Mouse (Mus musculus) frontal cortex, postnatal 25 days (tissue): Measurements from ENCODE around the gene Mov10l1.

Experiments used
- DNase-seq, 2 experiments: peaks; one replicate each; pipeline ENCODE4 v3.0.0; 2022; ENCODE audit warnings: low spot score in 2 of 2

Gene Mov10l1

DNA sequence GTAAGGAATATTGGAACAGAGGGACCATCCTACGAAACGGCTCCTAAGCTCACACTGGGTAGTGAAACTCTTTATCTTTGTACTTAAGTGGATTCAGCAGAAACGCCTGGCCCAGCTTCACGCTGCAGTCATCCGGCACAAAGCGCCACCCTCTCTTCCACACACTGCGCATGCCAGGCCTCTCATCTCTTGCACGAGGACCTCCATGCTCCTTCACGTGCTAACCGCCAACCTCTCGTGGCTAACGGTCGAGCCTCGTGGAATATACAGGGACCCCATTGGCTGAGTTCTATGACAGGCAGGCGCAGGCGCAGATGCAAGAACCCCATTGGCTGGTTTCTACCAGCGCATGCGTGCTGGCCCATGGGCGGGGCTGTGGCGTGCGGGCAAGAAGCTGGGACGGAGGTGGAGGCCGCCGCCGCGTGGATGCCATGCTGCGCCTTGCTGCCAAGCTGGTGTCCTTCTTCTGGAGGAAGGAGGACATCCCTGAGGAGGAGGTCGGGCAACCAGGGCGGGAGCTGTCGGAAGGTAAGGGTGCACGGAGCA lies at the start of gene Mov10l1:
TSS of gene Mov10l1 (plus strand) at position 376 of the 546 bp plus-strand sequence.
- DNase-seq = no peak

DNA sequence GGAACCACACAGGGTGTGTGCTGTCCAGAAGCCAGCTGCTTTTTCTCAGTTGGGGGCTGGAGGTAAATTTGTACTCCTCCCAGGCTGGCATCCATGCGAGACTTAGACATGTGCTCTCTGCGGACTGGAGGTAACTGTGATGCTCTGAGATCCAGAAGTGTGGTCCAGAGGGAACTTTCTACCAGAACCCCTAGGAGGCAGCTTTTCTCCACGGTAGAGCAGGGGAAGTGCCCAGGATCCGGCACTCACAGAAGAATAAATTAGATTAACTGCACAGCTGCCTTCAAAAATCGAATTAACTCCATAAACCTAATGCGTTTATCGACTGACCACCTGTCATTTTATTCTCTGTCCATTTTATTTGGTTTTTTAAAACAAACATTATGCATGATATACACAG lies 48.6 kb upstream of the Mov10l1 start:
- no peak for DNase-seq

DNA sequence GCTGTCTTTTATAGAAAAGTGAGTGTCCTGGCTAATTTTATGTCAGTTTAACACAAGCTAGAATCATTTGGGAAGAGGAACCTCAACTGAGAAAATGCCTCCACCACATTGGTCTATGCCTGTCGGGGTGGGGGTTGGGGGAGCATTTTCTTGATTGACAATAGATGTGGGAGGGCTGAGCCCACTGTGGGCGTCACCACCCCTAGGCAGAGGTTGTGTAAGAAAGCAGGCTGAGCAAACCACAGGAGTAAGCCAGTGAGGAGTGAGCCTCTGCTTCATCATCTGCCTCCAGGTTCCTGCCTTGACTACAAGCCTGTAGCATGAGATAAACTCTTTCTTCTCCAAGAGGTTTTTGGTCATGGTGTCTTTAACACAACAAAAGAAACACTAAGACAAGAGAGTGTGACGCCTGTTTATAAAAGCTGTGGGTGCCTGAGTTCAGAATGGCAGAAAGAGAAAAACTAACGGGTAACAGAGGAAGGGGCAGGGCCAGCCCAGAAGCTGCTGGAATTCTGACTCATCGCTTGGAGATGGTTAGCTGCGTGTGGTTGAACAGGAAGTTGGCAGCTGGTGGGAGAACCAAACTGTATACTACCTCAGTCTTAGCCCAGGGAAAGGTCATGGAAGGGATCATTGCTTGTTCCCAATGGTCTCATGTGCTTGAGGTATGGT lies 46.0 kb upstream of the Mov10l1 start:
- DNase-seq = no peak

DNA sequence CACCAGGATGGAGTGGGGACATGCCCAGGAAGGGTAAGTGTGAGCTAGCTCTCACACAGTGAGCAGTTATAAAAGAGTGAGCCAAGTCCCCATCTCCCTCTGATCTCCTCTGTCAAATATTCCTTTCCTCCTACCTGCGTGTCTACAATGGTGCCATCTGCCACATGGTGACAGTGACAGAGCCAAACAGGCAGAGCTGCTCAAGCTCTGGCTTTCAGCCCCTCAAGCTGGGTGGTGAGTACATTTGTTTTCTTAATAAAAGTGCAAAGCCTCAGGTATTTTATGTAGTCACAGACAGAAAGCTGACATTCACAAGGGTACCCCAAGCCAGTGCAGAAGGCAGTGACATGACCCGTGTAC lies 45.4 kb upstream of the Mov10l1 start:
- DNase-seq = no peak

DNA sequence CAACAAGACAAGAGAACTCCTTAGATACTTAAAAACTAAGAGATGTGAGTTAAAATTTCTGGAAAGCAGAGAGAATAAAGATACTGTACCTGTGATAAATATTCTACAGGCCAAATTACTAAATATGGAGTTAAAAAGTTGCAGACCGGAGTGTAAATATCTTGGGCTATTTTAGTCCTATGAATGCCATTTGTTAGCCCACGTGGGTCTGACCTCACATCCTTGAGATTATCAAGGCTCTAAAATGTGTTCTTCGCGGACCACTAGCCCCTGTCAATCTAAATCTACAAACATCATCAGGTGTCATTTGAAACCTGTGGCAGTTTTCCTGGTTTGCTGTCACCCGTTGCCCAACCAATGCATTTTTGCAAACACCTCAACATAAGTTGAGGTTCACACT lies 39.9 kb upstream of the Mov10l1 start:
- no peak for DNase-seq

DNA sequence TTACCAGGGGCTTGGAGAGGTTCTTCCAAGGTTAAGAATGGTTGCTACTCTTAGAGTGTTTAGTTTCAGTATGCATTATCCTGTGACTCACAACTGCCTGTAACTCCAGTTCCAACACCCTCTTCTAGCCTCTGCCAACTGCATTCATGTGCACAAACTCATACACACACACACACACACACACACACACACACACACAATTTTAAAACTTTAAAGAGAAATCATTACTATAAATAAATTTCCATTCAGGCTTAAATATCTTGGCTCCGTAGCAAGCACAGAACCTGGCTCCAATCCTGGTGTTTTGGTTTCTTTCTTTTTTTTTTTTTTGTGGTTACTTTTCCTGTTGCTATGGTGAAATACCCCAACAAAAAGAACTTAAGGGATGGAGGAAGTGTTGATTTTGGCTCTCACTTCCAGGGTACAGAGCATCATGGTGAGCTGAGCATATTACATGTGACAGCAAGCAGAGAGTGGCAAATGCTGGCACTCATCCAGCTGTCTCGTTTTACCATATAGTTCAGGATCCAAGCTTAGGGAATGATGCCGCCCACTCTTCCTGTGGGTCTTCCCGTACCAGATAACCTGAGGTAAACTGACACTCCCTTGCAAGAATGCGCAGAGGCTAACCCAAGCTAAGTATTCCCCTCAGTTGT lies 38.7 kb upstream of the Mov10l1 start:
- DNase-seq = no peak

DNA sequence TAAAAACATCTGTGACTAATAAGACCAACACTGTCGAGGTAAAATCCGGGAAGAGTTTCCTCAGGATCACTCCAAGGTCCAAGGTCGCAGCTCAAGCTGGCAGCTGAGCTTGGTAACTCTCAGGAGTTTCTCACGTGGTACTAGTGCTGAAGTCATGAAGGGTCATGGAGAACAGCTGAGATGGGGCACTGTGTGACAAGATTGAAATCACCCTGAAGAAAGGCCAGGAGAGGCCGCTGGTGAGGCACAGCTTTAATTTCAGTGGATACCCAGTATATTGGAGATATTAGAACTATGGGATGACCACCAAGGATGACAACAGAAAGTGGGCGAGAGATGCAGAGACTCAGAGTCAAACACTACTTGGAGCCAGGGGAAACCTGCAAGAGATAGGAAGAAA lies 35.9 kb upstream of the Mov10l1 start:
- no peak for DNase-seq

DNA sequence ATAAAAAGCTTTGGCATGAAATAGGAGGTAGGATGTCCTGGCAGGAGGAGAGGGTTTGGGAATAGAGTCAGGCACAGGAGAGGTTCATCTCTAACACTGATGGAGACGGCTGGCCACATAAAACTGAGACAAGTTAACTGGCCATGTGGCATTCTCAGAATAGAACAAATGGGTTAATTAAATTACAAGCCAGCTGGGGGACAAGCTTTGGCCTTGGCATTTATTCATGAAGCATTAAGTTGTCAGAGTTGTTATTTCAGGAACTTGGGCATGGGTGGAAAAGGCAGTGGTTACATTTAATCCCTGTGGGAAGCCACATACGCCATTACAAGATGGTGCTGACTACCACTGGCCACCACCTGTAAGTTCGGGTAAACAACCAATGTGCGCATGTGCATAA lies 31.5 kb upstream of the Mov10l1 start:
- no peak for DNase-seq

DNA sequence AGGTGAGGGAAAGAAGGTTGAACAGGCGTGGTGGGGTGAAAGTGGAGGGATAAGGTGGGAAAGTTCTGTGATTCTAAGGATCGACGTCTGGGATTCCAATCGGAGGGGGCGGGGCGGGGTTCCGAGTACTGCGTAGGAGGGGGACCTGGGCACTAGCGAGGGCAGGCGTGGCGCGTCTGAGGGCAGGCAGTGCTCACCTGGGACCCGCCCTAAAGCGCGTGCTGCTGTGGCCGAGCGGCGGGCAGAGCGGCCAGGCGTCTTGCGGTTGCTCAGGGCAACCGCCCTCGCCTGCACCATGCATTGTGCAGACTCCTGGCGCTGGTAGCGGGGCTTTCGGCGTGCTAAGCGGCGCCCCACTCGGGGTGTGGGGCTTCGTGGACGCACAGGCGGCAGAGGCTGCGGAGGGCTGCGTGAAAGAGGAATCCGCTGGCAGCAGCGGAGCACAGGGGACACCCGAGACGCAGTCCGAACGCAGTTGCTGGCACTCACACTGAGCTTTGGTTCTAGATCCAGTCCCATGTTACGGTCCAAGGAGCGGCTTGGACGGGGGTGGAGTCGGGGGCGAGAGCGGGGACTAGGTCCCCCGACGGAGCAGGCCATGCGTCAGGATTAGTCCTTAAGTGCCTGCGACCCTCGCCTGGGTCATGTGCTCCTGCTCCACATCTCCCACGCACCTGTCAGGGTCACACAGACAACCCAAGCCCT lies 28.2 kb upstream of the Mov10l1 start, which contains the start of gene Ttll8:
TSS of gene Ttll8 (minus strand) at position 51 of the 705 bp plus-strand sequence.
- no peak for DNase-seq

DNA sequence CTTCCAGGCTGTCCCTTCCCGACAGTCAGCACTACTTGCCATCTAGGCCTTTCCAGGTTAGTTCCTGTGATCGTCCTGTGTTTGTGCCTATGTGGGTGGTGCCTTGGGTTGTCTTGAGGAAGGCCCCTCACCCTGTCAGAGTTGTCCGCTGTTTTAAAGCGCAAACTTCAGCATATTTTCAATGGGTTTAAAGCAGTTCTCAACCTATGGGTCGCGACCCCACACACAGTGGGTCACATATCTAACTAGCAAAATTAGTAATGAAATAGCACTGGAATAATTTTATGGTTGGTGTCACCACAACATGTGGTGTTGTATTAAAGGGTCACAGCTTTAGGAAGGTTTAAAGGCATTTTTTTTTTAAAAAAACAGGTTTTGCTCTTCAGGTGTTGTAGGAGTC lies 27.4 kb upstream of the Mov10l1 start:
- DNase-seq = no peak

DNA sequence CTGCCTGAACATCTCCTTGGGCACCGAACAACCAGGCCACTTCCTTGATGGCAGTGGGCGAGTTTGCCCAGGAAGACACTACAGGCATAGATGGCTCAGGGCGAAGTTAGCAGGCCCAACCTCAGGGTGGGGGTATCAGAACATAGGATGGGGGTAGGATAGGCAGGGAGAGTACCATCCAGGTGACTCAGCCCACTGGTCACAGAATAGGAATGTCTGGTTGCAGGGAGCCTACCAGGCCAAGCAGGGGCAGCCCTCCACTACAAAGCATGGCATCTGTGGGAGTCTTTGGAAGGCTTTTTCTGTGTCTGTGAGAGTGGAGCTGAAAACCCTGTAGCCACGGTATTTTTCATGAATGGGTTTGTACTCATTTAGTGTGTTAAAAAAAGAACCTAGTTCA lies 25.2 kb upstream of the Mov10l1 start:
- DNase-seq = no peak

DNA sequence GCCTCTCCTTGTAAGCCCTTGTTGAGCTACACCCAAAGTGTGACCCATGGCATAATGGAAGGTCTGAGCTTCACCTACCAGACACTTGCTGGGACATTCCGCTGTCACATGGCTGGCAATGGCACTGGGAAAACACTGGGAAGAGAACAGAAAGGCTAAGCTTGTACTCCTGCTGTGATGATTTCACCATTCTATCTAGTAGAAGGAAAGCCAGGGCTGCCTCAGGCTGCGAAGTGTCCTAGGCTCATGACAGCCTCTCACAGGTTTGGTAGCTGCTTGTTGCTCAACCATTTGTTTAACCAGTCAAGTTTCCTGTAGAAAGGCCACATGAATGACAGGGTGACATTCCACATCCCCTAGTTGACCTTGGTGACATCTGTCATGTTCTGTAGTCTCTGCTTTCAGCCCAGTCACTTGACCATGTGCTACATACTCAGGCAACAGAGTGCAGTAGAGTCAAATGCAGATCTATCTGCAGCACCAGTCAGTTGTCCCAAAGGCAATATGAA lies 18.6 kb upstream of the Mov10l1 start:
- no peak for DNase-seq

DNA sequence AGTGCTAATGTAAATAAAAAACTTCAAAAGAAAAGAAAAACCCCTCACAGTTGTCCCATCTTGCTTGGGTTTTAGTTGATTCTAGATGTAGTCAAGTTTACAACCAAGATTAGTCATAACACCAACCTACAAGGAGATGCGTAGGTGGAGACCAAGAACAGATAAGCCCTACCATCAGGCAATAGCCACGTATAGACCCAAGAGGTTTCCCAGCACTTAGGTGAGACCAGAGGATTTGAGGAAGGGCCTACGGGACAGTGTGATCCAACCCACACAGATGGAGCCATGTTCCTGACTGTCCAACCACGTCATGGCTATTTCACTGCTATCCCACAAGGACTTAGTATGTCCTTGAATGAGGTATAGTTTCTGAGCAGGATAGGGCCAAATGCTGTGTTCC lies 10.4 kb upstream of the Mov10l1 start:
- no peak for DNase-seq

DNA sequence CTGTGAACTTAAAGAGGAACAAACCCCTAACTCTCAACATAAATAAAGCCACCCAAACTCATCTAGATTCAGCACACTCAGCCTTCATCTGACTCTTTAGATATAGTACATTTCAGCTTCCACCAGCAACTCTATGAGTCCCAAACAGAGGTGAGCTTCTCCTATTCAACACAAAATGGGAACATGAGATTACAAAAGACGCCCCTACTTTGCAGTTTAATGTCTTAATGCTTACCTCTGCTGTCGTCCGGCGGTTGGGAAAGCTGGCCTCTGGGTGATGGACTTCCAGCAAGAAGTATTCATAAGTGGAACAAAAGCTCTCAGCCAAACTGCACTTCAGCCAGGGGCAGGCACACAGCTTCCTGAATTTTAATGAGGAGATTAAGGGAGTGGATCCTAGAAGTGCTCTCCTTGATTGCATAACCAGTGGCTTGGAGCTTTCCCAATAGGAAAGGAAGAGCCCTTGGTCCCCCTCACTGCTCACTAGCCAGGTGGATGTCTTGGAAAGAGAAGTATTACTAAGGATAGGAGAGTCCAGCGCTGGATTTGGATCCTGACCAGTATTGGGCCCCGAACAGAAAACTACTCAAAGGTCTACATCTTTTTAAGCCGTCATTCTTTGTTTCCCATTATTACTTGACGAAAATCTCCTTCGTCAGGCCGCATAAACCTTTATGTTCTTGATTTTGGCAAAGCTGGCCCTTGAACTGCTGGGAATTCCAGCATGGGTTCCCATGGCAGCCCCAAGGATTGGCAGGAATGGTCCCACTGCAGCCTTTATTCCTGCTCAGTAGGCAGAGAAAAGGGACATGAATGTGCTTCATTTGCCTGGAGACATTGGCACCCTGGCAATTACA lies 4.2 kb upstream of the Mov10l1 start, which contains the start of gene Mlc1:
TSS of gene Mlc1 (minus strand) at position 727 of the 857 bp plus-strand sequence.
- no peak for DNase-seq

DNA sequence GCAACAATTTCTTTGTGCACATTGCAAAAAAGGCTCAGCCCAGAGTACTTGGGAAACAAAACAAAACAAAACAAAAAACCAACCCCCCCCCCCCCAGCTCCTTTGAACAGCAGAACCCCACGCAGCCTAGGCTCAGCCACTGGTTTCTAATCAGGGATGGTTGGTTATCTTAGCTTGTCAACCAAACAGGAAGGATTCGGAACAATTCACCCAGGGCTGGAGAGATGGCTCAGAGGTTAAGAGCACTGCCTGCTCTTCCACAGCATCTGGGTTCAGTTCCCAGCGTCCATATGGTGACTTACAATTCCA lies 3.6 kb upstream of the Mov10l1 start:
- no peak for DNase-seq

DNA sequence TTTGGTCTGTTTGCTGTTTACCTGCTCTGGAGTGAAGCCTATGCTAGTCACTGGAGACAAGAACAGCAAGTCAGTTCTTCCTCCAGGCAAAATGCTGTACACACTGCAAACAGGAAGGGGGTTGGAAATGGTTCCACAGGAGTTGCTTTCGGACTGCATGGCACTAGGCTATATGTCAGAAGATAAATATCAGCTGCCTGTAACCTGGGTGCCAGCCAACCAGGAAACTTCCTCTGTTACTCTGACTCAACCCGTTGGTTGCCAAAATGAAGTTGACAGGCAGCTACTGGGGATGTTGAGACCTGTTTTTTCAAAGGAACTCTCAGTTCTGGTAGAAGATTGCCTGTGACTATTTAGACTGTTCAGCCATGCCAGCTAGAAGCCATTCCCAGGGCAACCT lies 6.5 kb downstream of the Mov10l1 start:
- no peak for DNase-seq

DNA sequence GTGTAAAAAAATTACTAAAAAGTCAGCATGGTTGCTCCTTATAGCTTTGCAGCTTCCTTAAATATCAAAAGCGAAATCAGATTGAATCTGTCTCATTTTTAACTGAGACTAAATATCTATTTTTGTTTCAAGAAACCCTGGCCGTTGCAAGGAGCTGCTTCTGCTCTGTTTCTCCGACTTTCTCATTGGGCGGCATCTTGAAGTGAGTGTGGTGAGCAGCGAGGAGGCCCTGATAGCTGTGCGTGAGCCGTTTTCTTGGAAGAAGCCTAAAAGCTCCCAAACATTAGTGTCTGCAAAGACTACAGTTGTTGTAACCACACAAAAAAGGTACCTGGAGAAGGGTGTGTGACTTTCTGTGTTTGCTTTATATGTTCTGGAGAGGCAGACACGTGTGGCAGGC lies 15.9 kb downstream of the Mov10l1 start:
- no peak for DNase-seq

DNA sequence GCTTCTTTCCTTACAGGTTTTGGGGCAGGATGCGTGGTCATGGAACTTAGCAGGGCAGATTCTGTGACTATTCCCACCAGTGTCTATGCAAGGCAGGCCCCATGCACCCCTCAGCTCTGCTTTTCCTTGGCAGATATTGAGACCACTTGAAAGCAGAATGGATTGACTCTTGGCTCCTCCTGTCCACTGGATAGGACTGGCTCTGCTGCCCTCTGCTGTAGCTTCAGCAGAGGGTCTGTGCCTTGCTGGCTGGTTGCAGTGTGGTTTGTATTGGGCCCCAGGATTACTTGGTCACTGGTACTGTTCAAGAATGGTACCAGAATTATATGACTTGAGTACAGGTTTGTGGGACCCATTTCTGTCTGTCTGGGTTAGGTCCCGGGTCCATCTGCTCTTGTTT lies 16.4 kb downstream of the Mov10l1 start:
- DNase-seq = no peak

DNA sequence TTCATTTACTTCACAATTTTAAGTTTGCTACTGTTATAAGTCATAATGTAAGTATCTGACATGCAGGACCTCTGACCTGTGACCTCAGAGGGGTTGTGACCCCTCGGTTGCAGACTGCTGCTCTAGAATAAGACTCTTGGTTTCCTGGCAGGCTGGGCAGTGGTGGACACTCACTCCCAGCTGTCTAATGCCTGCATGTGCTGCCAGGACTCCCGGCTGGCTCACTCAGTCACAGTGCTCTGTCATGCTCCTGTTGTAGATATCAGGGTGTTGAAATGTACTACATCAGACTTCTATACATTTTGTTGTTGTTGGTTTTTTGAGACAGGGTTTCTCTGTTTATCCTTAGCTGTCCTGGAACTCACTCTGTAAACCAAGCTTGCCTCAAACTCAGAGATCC lies 17.7 kb downstream of the Mov10l1 start:
- DNase-seq = no peak

DNA sequence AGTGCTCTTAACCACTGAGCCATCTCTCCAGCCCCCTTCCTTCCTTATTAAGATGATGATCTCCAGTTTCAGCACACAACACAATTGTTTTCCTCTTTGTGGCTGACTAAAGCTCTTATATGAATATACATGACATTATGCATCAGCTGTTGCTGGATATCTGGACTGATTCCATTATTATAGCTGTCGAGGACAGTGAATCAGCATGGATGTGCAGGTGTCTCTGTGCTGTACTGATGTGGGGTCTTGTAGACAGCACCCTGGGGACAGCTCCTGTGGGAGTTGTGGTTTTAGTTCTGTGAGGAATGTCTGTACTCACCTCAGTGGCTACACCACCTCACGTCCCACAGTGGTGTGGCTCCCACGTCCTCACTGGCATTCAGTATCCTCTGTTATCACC lies 18.5 kb downstream of the Mov10l1 start:
- DNase-seq = no peak

DNA sequence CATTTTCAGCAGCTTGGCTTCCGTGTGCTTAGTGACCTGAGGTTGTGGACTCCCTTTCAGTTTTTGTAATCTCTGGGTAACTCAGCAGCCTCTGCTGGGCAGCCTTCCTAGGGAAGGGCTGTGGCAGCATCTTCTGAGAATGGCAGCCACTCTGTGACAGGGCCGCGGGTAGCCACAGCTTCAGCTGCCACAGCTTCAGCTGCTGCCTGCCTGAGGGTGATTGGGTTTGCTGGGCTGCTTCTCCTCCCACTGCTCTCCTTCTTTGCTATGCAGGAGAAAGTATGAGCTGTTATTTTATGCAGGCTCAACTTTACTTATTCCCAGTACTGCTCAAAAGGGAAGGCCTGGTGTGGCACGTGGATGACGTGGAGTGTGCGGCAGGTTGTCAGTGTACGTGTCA lies 24.3 kb downstream of the Mov10l1 start:
- no peak for DNase-seq

DNA sequence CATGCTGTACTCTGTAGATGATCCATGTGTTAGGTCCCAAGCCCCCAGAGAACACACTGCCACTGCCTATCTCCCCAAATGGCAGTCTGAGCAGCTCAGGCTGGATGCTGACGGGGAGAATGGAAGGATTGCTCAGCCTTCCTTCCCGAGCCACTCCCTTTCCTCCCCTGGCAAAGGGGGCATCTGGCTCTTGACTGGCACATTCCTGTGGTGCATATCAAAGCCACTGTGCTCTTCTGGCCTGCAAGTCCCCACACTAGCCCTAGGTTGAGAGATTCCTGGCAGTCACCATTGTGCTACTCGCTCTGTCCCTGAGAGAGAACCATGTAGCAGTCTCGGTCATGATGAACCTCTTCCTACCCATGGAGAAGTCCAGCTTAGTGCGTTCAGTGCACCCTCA lies 25.1 kb downstream of the Mov10l1 start:
- DNase-seq = no peak
